In genomic region chr17:71993011-71993410, GRCm38 (mm10) we compare ENCODE assay signal across 19 mouse cellular contexts.
A peak's percentile ranks its signal among the peaks of the same experiment; 100 is the strongest.
DNase-seq lines count a peak whose midpoint lies in the region; ATAC-seq and TF ChIP-seq lines count a peak whose summit lies in the region.
"Had no signal": no experiment of that assay in that cellular context is flagged by ENCODE, and none has a peak within 500 bp of the region (broad histone marks: within the 10 kb centered on the region; RNA-seq: fewer than 3 reads in every experiment).

No protein-coding gene starts in this region.

- no peak for TF ChIP-seq EP300 in heart, adult 2 months (IDR thresholded peaks at IDR 0.05; ENCODE audit: insufficient read depth, low read depth, low read length)

- no peak for TF ChIP-seq CTCF in heart, adult 2 months (IDR thresholded peaks at IDR 0.05)

- no peak overlapping the region for H3K9ac ChIP-seq in heart, adult 2 months (ENCODE audit: low read depth, low read length)
- H3K9ac ChIP-seq in midbrain, embryonic 11.5 days (ENCODE audit: low read length) = no peak overlapping the region
- H3K9ac ChIP-seq in midbrain, embryonic 16.5 days (ENCODE audit: low read depth, low read length) = no peak overlapping the region

- no peak for ATAC-seq in midbrain, embryonic 11.5 days (ENCODE audit: low FRiP score)
- ATAC-seq in midbrain, embryonic 16.5 days = no peak
- ATAC-seq: activated CD4-positive, CD25-positive, alpha-beta regulatory T cell, adult 4 months; CD4-positive, CD25-positive, alpha-beta regulatory T cell, adult 4 months; Patski had no signal

- no peaks in the 10 kb centered on the region for H3K27me3 ChIP-seq in heart, adult 2 months (ENCODE audit: control insufficient read depth, insufficient read depth, low read length)
- H3K27me3 ChIP-seq in midbrain, embryonic 11.5 days (ENCODE audit: control insufficient read depth, insufficient read depth, low read length) = no peaks in the 10 kb centered on the region
- no peaks in the 10 kb centered on the region for H3K27me3 ChIP-seq in midbrain, embryonic 16.5 days (ENCODE audit: control insufficient read depth, insufficient read depth, low read depth, low read length)
- H3K27me3 ChIP-seq: CH12.LX, Patski had no signal

- H3K4me3 ChIP-seq in heart, adult 2 months = no peak overlapping the region
- H3K4me3 ChIP-seq in midbrain, embryonic 11.5 days (ENCODE audit: low read depth, low read length) = no peak overlapping the region
- no peak overlapping the region for H3K4me3 ChIP-seq in midbrain, embryonic 16.5 days (ENCODE audit: low read depth, low read length)

- no peak overlapping the region for H3K4me2 ChIP-seq in midbrain, embryonic 11.5 days
- no peak overlapping the region for H3K4me2 ChIP-seq in midbrain, embryonic 16.5 days (ENCODE audit: low read length)

- H3K4me1 ChIP-seq in heart, adult 2 months (ENCODE audit: control insufficient read depth, insufficient read depth, low read length) = peaks cover 3% of the 10 kb centered on the region; the same call in 1 of the 2 replicates
- H3K4me1 ChIP-seq in midbrain, embryonic 11.5 days (ENCODE audit: control insufficient read depth, insufficient read depth, low read length) = peaks cover 11% of the 10 kb centered on the region
- no peaks in the 10 kb centered on the region for H3K4me1 ChIP-seq in midbrain, embryonic 16.5 days (ENCODE audit: control insufficient read depth, insufficient read depth, low read length)

- no peak for TF ChIP-seq POLR2A in heart, adult 2 months (IDR thresholded peaks at IDR 0.05; ENCODE audit: insufficient read depth, low read depth, low read length)

- no peaks in the 10 kb centered on the region for H3K79me2 ChIP-seq in heart, adult 2 months (replicated peaks; ENCODE audit: control insufficient read depth, insufficient read depth, low read length)

- DNase-seq in heart, adult 11 months = peak; percentile 63
- DNase-seq in heart, adult 2 months = no peak
- peak; percentile 80 for DNase-seq in midbrain, embryonic 11.5 days (ENCODE audit: low spot score, missing footprints)
- DNase-seq: adrenal gland, adult 2 months; adrenal gland, adult 8-10 months; adrenal gland, postnatal 10 days; adrenal gland, postnatal 14 days; adrenal gland, postnatal 25 days; adrenal gland, postnatal 36 days; B cell, adult 2 months; cerebellum, adult 11 months; cerebellum, adult 11-12 months; cerebellum, adult 18-20 months had no signal

- no peak overlapping the region for H3K27ac ChIP-seq in heart, adult 2 months
- no peak overlapping the region for H3K27ac ChIP-seq in midbrain, embryonic 11.5 days (ENCODE audit: low read depth, low read length)
- H3K27ac ChIP-seq in midbrain, embryonic 16.5 days (ENCODE audit: low read length) = no peak overlapping the region

- no peaks in the 10 kb centered on the region for H3K36me3 ChIP-seq in heart, adult 2 months (ENCODE audit: control insufficient read depth, insufficient read depth, low read length)
- H3K36me3 ChIP-seq in midbrain, embryonic 11.5 days (ENCODE audit: control insufficient read depth, insufficient read depth, low read length) = no peaks in the 10 kb centered on the region
- no peaks in the 10 kb centered on the region for H3K36me3 ChIP-seq in midbrain, embryonic 16.5 days (ENCODE audit: control insufficient read depth, insufficient read depth, low read length)
- H3K36me3 ChIP-seq: G1E had no signal

- intact Hi-C loops in heart, adult 2 months (cut with DNase I) = no loop called here

- WGBS in heart, adult 2 months = 87% methylated on average over 2 of the region's 2 CpGs
- WGBS in midbrain, embryonic 11.5 days = 90% methylated on average over 2 of the region's 2 CpGs
- 98% methylated on average over 2 of the region's 2 CpGs for WGBS in midbrain, embryonic 16.5 days

- H3K9me3 ChIP-seq in midbrain, embryonic 11.5 days (ENCODE audit: control insufficient read depth, low read length) = no peaks in the 10 kb centered on the region
- H3K9me3 ChIP-seq in midbrain, embryonic 16.5 days (replicated peaks; ENCODE audit: control insufficient read depth, low read length, poor library complexity, severe bottlenecking) = no peaks in the 10 kb centered on the region

Comparison
In these comparisons a context has a peak if more than half of its experiments do, and no peak if none do; other contexts are left out.
1. DNase-seq: peak in heart, adult 11 months (single experiment) and midbrain, embryonic 11.5 days (single experiment); none in heart, adult 2 months (0 of 2).